ENCODE assay signal across 9 mouse cellular contexts in the genomic region with DNA sequence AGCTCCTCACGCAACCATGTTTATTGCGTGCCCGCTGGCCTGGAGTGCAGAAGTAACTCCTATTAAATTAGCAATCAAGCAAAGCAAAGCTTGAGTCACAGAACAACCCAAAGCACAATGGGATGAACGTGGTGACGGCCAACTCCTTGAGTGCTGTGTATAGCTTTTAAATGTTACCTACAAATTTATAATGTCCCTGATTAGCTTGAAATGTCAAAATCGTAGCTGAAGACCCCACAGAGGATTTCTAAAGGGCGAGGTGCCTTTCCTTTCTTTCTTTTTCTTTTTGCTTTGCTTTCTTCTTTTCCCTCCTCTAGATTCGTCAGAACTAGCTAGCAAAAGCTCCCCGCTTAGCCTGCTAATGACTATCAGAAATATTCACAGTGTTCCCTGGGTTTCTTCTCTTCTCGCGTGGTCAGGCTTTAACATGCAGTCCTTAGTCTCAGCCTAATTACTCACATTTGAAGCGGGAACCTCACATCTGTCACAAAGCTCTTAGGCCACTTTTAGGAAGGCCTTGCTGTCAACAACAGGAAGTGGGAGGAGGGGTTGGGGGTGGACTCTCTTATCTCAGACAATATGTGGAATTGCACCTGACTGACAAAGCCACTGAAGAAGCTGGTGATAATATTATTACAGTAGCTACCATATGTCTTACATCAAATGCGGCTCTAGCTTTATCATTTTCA.
DNase-seq lines count a peak whose midpoint lies in the region.
"Had no signal": no experiment of that assay in that cellular context is flagged by ENCODE, and none has a peak within 500 bp of the region (broad histone marks: within the 10 kb centered on the region; RNA-seq: fewer than 3 reads in every experiment).

No protein-coding gene starts in this region.

- DNase-seq in lung, postnatal 25 days (ENCODE audit: low spot score), result peak; percentile 21
- DNase-seq in lung, adult 18-20 months, result no peak
- DNase-seq in embryo, embryonic 10 days (ENCODE audit: low spot score), result peak; percentile 42
- DNase-seq in liver, result peak; percentile 55
- DNase-seq in skeletal muscle tissue, adult 2 months (ENCODE audit: low read depth, low spot score), result peak; percentile 22
- DNase-seq in frontal cortex, postnatal 10 days (ENCODE audit: low spot score in 2 of 2), result no peak
- no peak for DNase-seq in right cerebral cortex, postnatal 14 days
- DNase-seq in frontal cortex, postnatal 36 days (ENCODE audit: low spot score in 2 of 2), result no peak
- DNase-seq: adrenal gland, postnatal 25 days had no signal

Comparison
In these comparisons a context has a peak if more than half of its experiments do, and no peak if none do; other contexts are left out.
1. DNase-seq: peak in lung, postnatal 25 days (single experiment), embryo, embryonic 10 days (single experiment), liver (single experiment) and skeletal muscle tissue, adult 2 months (single experiment); none in lung, adult 18-20 months (0 of 2), frontal cortex, postnatal 10 days (0 of 2), right cerebral cortex, postnatal 14 days (single experiment) and frontal cortex, postnatal 36 days (0 of 2).